Mouse (Mus musculus): ENCODE results near the gene Fas. TPM values are rescaled to one million over a fixed set of nuclear protein-coding genes. Genes with fewer than 3 reads are reported as not detected.

Fas gene
- polyA plus RNA-seq, 1 experiment from 2014 or later, result 5.5 TPM

- 52% methylated on average over 3 of the region's 3 CpGs for WGBS
These were observed 79.9 kb downstream of the Fas start for GRCm38 (mm10) chr19:34370397-34370796.

More at GRCm38 (mm10) chr19:34370397-34370796, 79.9 kb downstream of the Fas start:
- H3K4me3 ChIP-seq, result no peak overlapping the region
- H3K27me3 ChIP-seq, result no peaks in the 10 kb centered on the region
- H3K4me2 ChIP-seq, result no peak overlapping the region
- H3K9ac ChIP-seq, result no peak overlapping the region
- no peak for ATAC-seq (replicated peaks; ENCODE audit: insufficient number of reproducible peaks, insufficient read depth, low FRiP score, low read depth)
- H3K4me1 ChIP-seq (replicated peaks), result no peaks in the 10 kb centered on the region
- no peaks in the 10 kb centered on the region for H3K9me3 ChIP-seq (replicated peaks)
- no peak overlapping the region for H3K27ac ChIP-seq
- H3K36me3 ChIP-seq, result no peaks in the 10 kb centered on the region

Other genes starting within 250 kb of the Fas start
- gene Lipn, start 223.3 kb upstream of the Fas start, polyA plus RNA-seq (2015; fragmentation: Nextera tagmentation; extraction: Ambion mirVana), result not detected in 2 replicates
- gene Lipm, start 189.7 kb upstream of the Fas start, polyA plus RNA-seq (2015; fragmentation: Nextera tagmentation; extraction: Ambion mirVana), result 0.06 and 0.47 TPM in 2 replicates
- gene Ankrd22, start 124.6 kb upstream of the Fas start, polyA plus RNA-seq (2015; fragmentation: Nextera tagmentation; extraction: Ambion mirVana), result 0.10 and 1.3 TPM in 2 replicates
- gene Stambpl1, start 98.4 kb upstream of the Fas start, polyA plus RNA-seq (2015; fragmentation: Nextera tagmentation; extraction: Ambion mirVana), result 7.6 and 8.6 TPM in 2 replicates
- 1,121 and 1,187 TPM in 2 replicates for gene Acta2, start 35.1 kb upstream of the Fas start, polyA plus RNA-seq (2015; fragmentation: Nextera tagmentation; extraction: Ambion mirVana)
- 3.0 and 3.4 TPM in 2 replicates for gene Ch25h, start 184.5 kb downstream of the Fas start, polyA plus RNA-seq (2015; fragmentation: Nextera tagmentation; extraction: Ambion mirVana)
- 29.7 and 34.2 TPM in 2 replicates for gene Lipa, start 236.8 kb downstream of the Fas start, polyA plus RNA-seq (2015; fragmentation: Nextera tagmentation; extraction: Ambion mirVana)